Comparison of ENCODE assay signal across 13 mouse cellular contexts in the genomic region with DNA sequence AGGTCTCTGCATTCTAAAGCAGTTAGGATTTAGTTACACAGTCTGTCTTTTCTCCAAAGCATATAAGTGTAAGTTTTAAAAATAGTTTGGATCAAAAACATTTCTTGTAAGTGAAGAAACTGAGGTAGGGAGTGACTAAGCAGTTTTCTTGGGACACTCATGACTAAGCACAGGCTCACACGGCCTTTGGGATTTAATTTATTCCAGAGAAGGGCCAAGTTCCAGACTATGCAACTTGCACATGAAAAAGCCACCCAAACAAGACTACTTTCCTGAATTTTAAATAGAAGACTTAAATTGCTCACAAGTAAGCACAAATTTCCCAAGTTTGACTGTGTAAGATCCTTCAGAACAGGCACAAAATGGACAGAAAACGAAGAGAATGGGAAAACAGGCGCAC.
"Had no signal": no experiment of that assay in that cellular context is flagged by ENCODE, and none has a peak within 500 bp of the region (broad histone marks: within the 10 kb centered on the region; RNA-seq: fewer than 3 reads in every experiment).

No protein-coding gene starts in this region.

- DNase-seq: kidney, adult 11 months; kidney, postnatal 14 days; left cerebral cortex, postnatal 4 days; lung, adult 18-20 months; lung, postnatal 36 days; midbrain, embryonic 14.5 days; thymus, adult 18-20 months; thymus, postnatal 14 days had no signal

- H3K27me3 ChIP-seq: neural tube, embryonic 12.5 days had no signal

- H3K9ac ChIP-seq: kidney, embryonic 15.5 days; limb, embryonic 13.5 days; liver, embryonic 14.5 days; neural tube, embryonic 12.5 days had no signal

- H3K4me3 ChIP-seq: kidney, embryonic 15.5 days; limb, embryonic 13.5 days; neural tube, embryonic 12.5 days had no signal

- H3K36me3 ChIP-seq: kidney, embryonic 15.5 days; limb, embryonic 13.5 days; neural tube, embryonic 12.5 days had no signal

- H3K9me3 ChIP-seq: kidney, embryonic 15.5 days; limb, embryonic 13.5 days; neural tube, embryonic 12.5 days had no signal

- H3K27ac ChIP-seq: kidney, embryonic 15.5 days; limb, embryonic 13.5 days; liver, embryonic 14.5 days; neural tube, embryonic 12.5 days; stomach, postnatal 0 days had no signal

- H3K4me2 ChIP-seq: kidney, embryonic 15.5 days; limb, embryonic 13.5 days; neural tube, embryonic 12.5 days had no signal
